Mouse (Mus musculus): ENCODE measurements around the gene 4930426L09Rik.

GRCm38 (mm10) chr2:19006124-19006523 lies 8.0 kb downstream of the 4930426L09Rik start:
- no peak for TF ChIP-seq CTCF (IDR thresholded peaks at IDR 0.05; ENCODE audit: low read depth)
- TF ChIP-seq EP300 (IDR thresholded peaks at IDR 0.05; ENCODE audit: low read depth), result no peak
